Mouse (Mus musculus): ENCODE results near the gene Tlk1.
"Not testable (repeated sequence)": the region's sequence is repeated elsewhere in the genome, so short reads cannot be mapped to it uniquely, and the experiment has no call there.

Tlk1 gene

GRCm38 (mm10) chr2:70833261-70833660 lies 7.7 kb upstream of the Tlk1 start:
- DNase-seq (ENCODE audit: low read depth, low spot score) = no peak

GRCm38 (mm10) chr2:70831709-70832350 lies 6.3 kb upstream of the Tlk1 start:
- no peak for DNase-seq (ENCODE audit: low read depth, low spot score)

- no peak for DNase-seq (ENCODE audit: low read depth, low spot score)
Measured at GRCm38 (mm10) chr2:70830683-70831082, 5.2 kb upstream of the Tlk1 start.

- DNase-seq (ENCODE audit: low read depth, low spot score) = no peak
Measured at GRCm38 (mm10) chr2:70829946-70830610, 4.5 kb upstream of the Tlk1 start.

- DNase-seq (ENCODE audit: low read depth, low spot score) = no peak
Measured at GRCm38 (mm10) chr2:70827780-70828179, 2.3 kb upstream of the Tlk1 start.

- DNase-seq (ENCODE audit: low read depth, low spot score) = no peak
Measured at GRCm38 (mm10) chr2:70826436-70827230, 1.1 kb upstream of the Tlk1 start.

- peak; percentile 60 for DNase-seq (ENCODE audit: low read depth, low spot score)
Measured at GRCm38 (mm10) chr2:70824838-70825370, 624 bp downstream of the Tlk1 start.

- peak; percentile 64 for DNase-seq (ENCODE audit: low read depth, low spot score)
Measured at GRCm38 (mm10) chr2:70823926-70824800, 1.4 kb downstream of the Tlk1 start.

- no peak for DNase-seq (ENCODE audit: low read depth, low spot score)
Measured at GRCm38 (mm10) chr2:70823434-70823833, 2.1 kb downstream of the Tlk1 start.

GRCm38 (mm10) chr2:70816939-70817338 lies 8.6 kb downstream of the Tlk1 start:
- no peak for DNase-seq (ENCODE audit: low read depth, low spot score)

GRCm38 (mm10) chr2:70816016-70816415 lies 9.5 kb downstream of the Tlk1 start:
- no peak for DNase-seq (ENCODE audit: low read depth, low spot score)

- DNase-seq (ENCODE audit: low read depth, low spot score) = no peak
Measured at GRCm38 (mm10) chr2:70813608-70814007, 11.9 kb downstream of the Tlk1 start.

- no peak for DNase-seq (ENCODE audit: low read depth, low spot score)
Measured at GRCm38 (mm10) chr2:70811476-70811875, 14.1 kb downstream of the Tlk1 start.

GRCm38 (mm10) chr2:70809921-70810320 lies 15.6 kb downstream of the Tlk1 start:
- no peak for DNase-seq (ENCODE audit: low read depth, low spot score)

GRCm38 (mm10) chr2:70808681-70809080 lies 16.8 kb downstream of the Tlk1 start:
- no peak for DNase-seq (ENCODE audit: low read depth, low spot score)

- not testable (repeated sequence) for DNase-seq (ENCODE audit: low read depth, low spot score)
Measured at GRCm38 (mm10) chr2:70807678-70808077, 17.9 kb downstream of the Tlk1 start.

GRCm38 (mm10) chr2:70806020-70806419 lies 19.5 kb downstream of the Tlk1 start:
- DNase-seq (ENCODE audit: low read depth, low spot score) = no peak

- not testable (repeated sequence) for DNase-seq (ENCODE audit: low read depth, low spot score)
Measured at GRCm38 (mm10) chr2:70803696-70804095, 21.8 kb downstream of the Tlk1 start.

- no peak for DNase-seq (ENCODE audit: low read depth, low spot score)
Measured at GRCm38 (mm10) chr2:70802658-70803057, 22.9 kb downstream of the Tlk1 start.

- DNase-seq (ENCODE audit: low read depth, low spot score) = no peak
Measured at GRCm38 (mm10) chr2:70801543-70801942, 24.0 kb downstream of the Tlk1 start.

- DNase-seq (ENCODE audit: low read depth, low spot score) = no peak
Measured at GRCm38 (mm10) chr2:70800396-70800795, 25.1 kb downstream of the Tlk1 start.

Data from forelimb bud, embryonic 11.5 days (tissue).